Mouse (Mus musculus) kidney, embryonic 14.5 days (tissue): ENCODE data around the gene Itprid2. TPM values are rescaled to one million over a fixed set of nuclear protein-coding genes. Genes with fewer than 3 reads are reported as not detected.

ENCODE experiments used
- ATAC-seq: fragments of 200-750 bp; cut with Nextera tagmentation; 2 replicates; pipeline ENCODE4 v1.8.0; 2017; ENCODE audit warnings: moderate number of reproducible peaks, mild to moderate bottlenecking, moderate TSS enrichment, moderate library complexity; ENCODE audit not compliant: low FRiP score, low TSS enrichment
- H3K27ac ChIP-seq: fragments of 300-500 bp; sonication (generic); 2 replicates; pipeline ENCODE4 v1.5.1; 2014; ENCODE audit warnings: low read depth, mild to moderate bottlenecking, low read length, moderate library complexity, mixed read lengths
- H3K27me3 ChIP-seq: fragments of 300-500 bp; sonication (generic); 2 replicates; pipeline ENCODE4 v1.6.1; 2014; ENCODE audit warnings: mild to moderate bottlenecking, low read length; ENCODE audit not compliant: control insufficient read depth, insufficient read depth
- H3K36me3 ChIP-seq: fragments of 300-500 bp; sonication (generic); 2 replicates; pipeline ENCODE4 v1.6.1; 2014; ENCODE audit warnings: low read length, mixed read lengths; ENCODE audit not compliant: control insufficient read depth, insufficient read depth
- H3K4me1 ChIP-seq: fragments of 300-500 bp; sonication (generic); 2 replicates; pipeline ENCODE4 v1.6.1; 2014; ENCODE audit warnings: low read length, mixed read lengths; ENCODE audit not compliant: control insufficient read depth, insufficient read depth
- H3K4me2 ChIP-seq: fragments of 300-500 bp; sonication (generic); replicated peaks from 2 replicates; pipeline ENCODE4 v1.6.1; 2014; ENCODE audit warnings: low read depth, mild to moderate bottlenecking, low read length
- H3K4me3 ChIP-seq: fragments of 300-500 bp; sonication (generic); 2 replicates; pipeline ENCODE4 v1.5.1; 2014; ENCODE audit warnings: mild to moderate bottlenecking, low read length
- H3K9ac ChIP-seq: fragments of 300-500 bp; sonication (generic); 2 replicates; pipeline ENCODE4 v1.6.1; 2014; ENCODE audit warnings: low read depth, mild to moderate bottlenecking, low read length, moderate library complexity
- H3K9me3 ChIP-seq: fragments of 300-500 bp; sonication (generic); 2 replicates; pipeline ENCODE4 v1.6.1; 2016; ENCODE audit warnings: low read length; ENCODE audit not compliant: control insufficient read depth
- WGBS: fragments of 180-500 bp; shearing (Covaris S2); extraction: QIAGEN DNeasy Blood & Tissue Kit; methylation state at CpG from one replicate; pipeline ENCODE4 v1.1.7; 2014; 5-methylcytosine and 5-hydroxymethylcytosine counted together
- polyA plus RNA-seq: library from polyadenylated mRNA; unstranded; fragments of >200 nt; fragmentation: Nextera tagmentation; extraction: Ambion mirVana; gene quantifications from 2 replicates; pipeline ENCODE4 v1.2.1, GENCODE M21; 2014

The Itprid2 gene
- polyA plus RNA-seq, 1 experiment from 2014 or later, result 26.5 TPM

GRCm38 (mm10) chr2:79657062-79657461 is 21.9 kb downstream of the Itprid2 start:
- ATAC-seq, result no peak
- no peaks in the 10 kb centered on the region for H3K9me3 ChIP-seq
- H3K4me3 ChIP-seq, result no peak overlapping the region
- no peaks in the 10 kb centered on the region for H3K27me3 ChIP-seq
- H3K36me3 ChIP-seq, result peaks cover 72% of the 10 kb centered on the region
- H3K27ac ChIP-seq, result no peak overlapping the region
- 87% methylated on average over 8 of the region's 8 CpGs for WGBS
- H3K9ac ChIP-seq, result no peak overlapping the region
- no peaks in the 10 kb centered on the region for H3K4me1 ChIP-seq
- no peak overlapping the region for H3K4me2 ChIP-seq

- Histone ChIP-seq H3K9me3 (no peaks in the 10 kb centered on the region), H3K27me3 (no peaks in the 10 kb centered on the region), H3K9ac (no peak overlapping the region), H3K4me2 (no peak overlapping the region), H3K4me1 (no peaks in the 10 kb centered on the region; the same call in 1 of the 2 replicates), H3K4me3 (no peak overlapping the region), H3K36me3 (peaks cover 77% of the 10 kb centered on the region), H3K27ac (no peak overlapping the region)
- peak; percentile 61; the same call in 1 of the 2 replicates for ATAC-seq
- WGBS, result 70% methylated on average over 12 of the region's 12 CpGs
Measured at GRCm38 (mm10) chr2:79660417-79661185, 25.4 kb downstream of the Itprid2 start.

GRCm38 (mm10) chr2:79661486-79662104 is 26.4 kb downstream of the Itprid2 start:
- 47% methylated on average over 7 of the region's 7 CpGs for WGBS
- no peak for ATAC-seq
- Histone ChIP-seq H3K36me3 (peaks cover 81% of the 10 kb centered on the region), H3K27ac (no peak overlapping the region), H3K4me3 (no peak overlapping the region), H3K9me3 (no peaks in the 10 kb centered on the region), H3K4me1 (no peaks in the 10 kb centered on the region; the same call in 1 of the 2 replicates), H3K9ac (no peak overlapping the region), H3K4me2 (no peak overlapping the region), H3K27me3 (no peaks in the 10 kb centered on the region)

- Histone ChIP-seq H3K9ac (no peak overlapping the region), H3K27me3 (no peaks in the 10 kb centered on the region), H3K4me3 (no peak overlapping the region), H3K36me3 (peaks cover 54% of the 10 kb centered on the region), H3K4me2 (no peak overlapping the region), H3K27ac (no peak overlapping the region), H3K4me1 (no peaks in the 10 kb centered on the region; the same call in 1 of the 2 replicates), H3K9me3 (no peaks in the 10 kb centered on the region)
- 85% methylated on average over 3 of the region's 3 CpGs for WGBS
- ATAC-seq, result no peak
Measured at GRCm38 (mm10) chr2:79664532-79665286, 29.6 kb downstream of the Itprid2 start.

- ATAC-seq, result no peak
- Histone ChIP-seq H3K9ac (no peak overlapping the region), H3K36me3 (peaks cover 51% of the 10 kb centered on the region), H3K27ac (no peak overlapping the region), H3K4me2 (no peak overlapping the region), H3K4me3 (no peak overlapping the region), H3K4me1 (no peaks in the 10 kb centered on the region; the same call in 1 of the 2 replicates), H3K9me3 (no peaks in the 10 kb centered on the region), H3K27me3 (no peaks in the 10 kb centered on the region)
- 62% methylated on average over 3 of the region's 3 CpGs for WGBS
Measured at GRCm38 (mm10) chr2:79665492-79665891, 30.3 kb downstream of the Itprid2 start.

- H3K27ac ChIP-seq, result no peak overlapping the region
- H3K9ac ChIP-seq, result no peak overlapping the region
- H3K4me2 ChIP-seq, result no peak overlapping the region
- H3K27me3 ChIP-seq, result no peaks in the 10 kb centered on the region
- no peak overlapping the region for H3K4me3 ChIP-seq
- WGBS, result 93% methylated on average over 3 of the region's 3 CpGs
- no peaks in the 10 kb centered on the region for H3K9me3 ChIP-seq
- no peaks in the 10 kb centered on the region for H3K4me1 ChIP-seq
- H3K36me3 ChIP-seq, result peaks cover 28% of the 10 kb centered on the region; the same call in 1 of the 2 replicates
- no peak for ATAC-seq
Measured at GRCm38 (mm10) chr2:79675266-79675665, 40.1 kb downstream of the Itprid2 start.

- 86% methylated on average over 1 of the region's 1 CpGs for WGBS
- no peak overlapping the region for H3K9ac ChIP-seq
Measured at GRCm38 (mm10) chr2:79677663-79678257, 42.6 kb downstream of the Itprid2 start.

GRCm38 (mm10) chr2:79681672-79682071 is 46.5 kb downstream of the Itprid2 start:
- no peak for ATAC-seq
- no peaks in the 10 kb centered on the region for H3K9me3 ChIP-seq
- no peaks in the 10 kb centered on the region for H3K36me3 ChIP-seq
- no peaks in the 10 kb centered on the region for H3K4me1 ChIP-seq
- H3K27ac ChIP-seq, result no peak overlapping the region
- H3K4me3 ChIP-seq, result no peak overlapping the region
- no peak overlapping the region for H3K4me2 ChIP-seq
- 85% methylated on average over 4 of the region's 4 CpGs for WGBS
- H3K27me3 ChIP-seq, result no peaks in the 10 kb centered on the region
- no peak overlapping the region for H3K9ac ChIP-seq

More at GRCm38 (mm10) chr2:79677663-79678257, 42.6 kb downstream of the Itprid2 start:
- no peaks in the 10 kb centered on the region for H3K4me1 ChIP-seq
- no peak for ATAC-seq
- H3K27me3 ChIP-seq, result no peaks in the 10 kb centered on the region
- no peak overlapping the region for H3K4me3 ChIP-seq
- H3K4me2 ChIP-seq, result no peak overlapping the region
- H3K27ac ChIP-seq, result no peak overlapping the region
- peaks cover 17% of the 10 kb centered on the region; the same call in 1 of the 2 replicates for H3K36me3 ChIP-seq
- H3K9me3 ChIP-seq, result no peaks in the 10 kb centered on the region
